Mouse (Mus musculus) central nervous system, embryonic 11.5 days (tissue): ENCODE results near the gene Coro1b. TPM values are rescaled to one million over a fixed set of nuclear protein-coding genes. Genes with fewer than 3 reads are reported as not detected.

Source experiments
- polyA plus RNA-seq: library from polyadenylated mRNA; depleted of rRNA; stranded (reverse); fragments of >200 nt; gene quantifications from 2 replicates; pipeline ENCODE4 v1.2.3, GENCODE M21; 2012; rRNA removed

Coro1b gene
- 168 and 188 TPM in 2 replicates for polyA plus RNA-seq

GRCm38 (mm10) chr19:4148491-4148806 lies at the start of gene Coro1b:
Gene Coro1b (plus strand): TSS chr19:4148619.

GRCm38 (mm10) chr19:4099837-4100717 lies 48.3 kb upstream of the Coro1b start, which contains the start of gene Pitpnm1:
Gene Pitpnm1 (plus strand): TSS chr19:4099998.

GRCm38 (mm10) chr19:4125741-4126696 lies 22.4 kb upstream of the Coro1b start, which contains the start of gene Aip:
Gene Aip (minus strand): TSS chr19:4125858.

GRCm38 (mm10) chr19:4139446-4139845 lies 9.0 kb upstream of the Coro1b start, which contains the start of gene Gpr152:
Gene Gpr152 (plus strand): TSS chr19:4139787.

GRCm38 (mm10) chr19:4143759-4144268 lies 4.6 kb upstream of the Coro1b start, which contains the start of gene Cabp4:
Gene Cabp4 (minus strand): TSS chr19:4144033.

GRCm38 (mm10) chr19:4153232-4153654 lies 4.8 kb downstream of the Coro1b start, which contains the start of gene Ptprcap:
Gene Ptprcap (plus strand): TSS chr19:4153604.

GRCm38 (mm10) chr19:4162646-4163542 lies 14.5 kb downstream of the Coro1b start, which contains the start of gene Rps6kb2:
Gene Rps6kb2 (minus strand): TSS chr19:4163354.

GRCm38 (mm10) chr19:4175368-4175947 lies 27.0 kb downstream of the Coro1b start, which contains the start of gene Carns1:
Gene Carns1 (minus strand): TSS chr19:4175479.

GRCm38 (mm10) chr19:4190831-4191334 lies 42.5 kb downstream of the Coro1b start, which contains the start of gene Tbc1d10c:
Gene Tbc1d10c (minus strand): TSS chr19:4191284.

GRCm38 (mm10) chr19:4191528-4192250 lies 43.3 kb downstream of the Coro1b start, which contains the start of gene Ppp1ca:
Gene Ppp1ca (plus strand): TSS chr19:4192065.

GRCm38 (mm10) chr19:4201291-4201909 lies 53.0 kb downstream of the Coro1b start, which contains the start of gene Rad9a:
Gene Rad9a (minus strand): TSS chr19:4201662.

Other genes with a start within 250 kb of the Coro1b start
- gene Tcirg1, start 241.5 kb upstream of the Coro1b start, polyA plus RNA-seq: 65.9 and 66.2 TPM in 2 replicates
- gene Ndufs8, start 235.8 kb upstream of the Coro1b start, polyA plus RNA-seq: 142 and 207 TPM in 2 replicates
- gene Aldh3b1, start 218.8 kb upstream of the Coro1b start, polyA plus RNA-seq: 0.60 and 0.68 TPM in 2 replicates
- gene Unc93b1, start 213.4 kb upstream of the Coro1b start, polyA plus RNA-seq: 8.5 and 11.6 TPM in 2 replicates
- gene Aldh3b3, start 190.0 kb upstream of the Coro1b start, polyA plus RNA-seq: not detected in 2 replicates
- 0.38 and 0.76 TPM in 2 replicates for gene Aldh3b2, start 176.3 kb upstream of the Coro1b start, polyA plus RNA-seq
- gene Acy3, start 162.0 kb upstream of the Coro1b start, polyA plus RNA-seq: 2.2 and 3.4 TPM in 2 replicates
- 0.11 and 0.15 TPM in 2 replicates for gene Tbx10, start 155.9 kb upstream of the Coro1b start, polyA plus RNA-seq
- gene Nudt8, start 148.0 kb upstream of the Coro1b start, polyA plus RNA-seq: 4.7 and 10.6 TPM in 2 replicates
- gene Gm49405, start 148.0 kb upstream of the Coro1b start, polyA plus RNA-seq: 2.9 and 4.4 TPM in 2 replicates
- gene Doc2g, start 145.3 kb upstream of the Coro1b start, polyA plus RNA-seq: 8.2 and 13.0 TPM in 2 replicates
- 153 and 167 TPM in 2 replicates for gene Ndufv1, start 135.8 kb upstream of the Coro1b start, polyA plus RNA-seq
- gene Gstp1, start 110.6 kb upstream of the Coro1b start, polyA plus RNA-seq: 218 and 263 TPM in 2 replicates
- gene Gstp2, start 102.6 kb upstream of the Coro1b start, polyA plus RNA-seq: 0.24 and 9.3 TPM in 2 replicates
- 0.98 and 2.2 TPM in 2 replicates for gene Gstp3, start 89.0 kb upstream of the Coro1b start, polyA plus RNA-seq
- 0.07 TPM in 1 of 2 replicates, not detected in the other for gene Cabp2, start 67.0 kb upstream of the Coro1b start, polyA plus RNA-seq
- 33.8 and 35.4 TPM in 2 replicates for gene Cdk2ap2, start 51.4 kb upstream of the Coro1b start, polyA plus RNA-seq
- 23.9 and 25.8 TPM in 2 replicates for gene Pitpnm1, start 48.6 kb upstream of the Coro1b start, polyA plus RNA-seq
- 53.3 and 100 TPM in 2 replicates for gene Aip, start 22.8 kb upstream of the Coro1b start, polyA plus RNA-seq
- 0.02 and 0.06 TPM in 2 replicates for gene Gpr152, start 8.8 kb upstream of the Coro1b start, polyA plus RNA-seq
- 0.05 and 0.11 TPM in 2 replicates for gene Cabp4, start 4.6 kb upstream of the Coro1b start, polyA plus RNA-seq
- 2.7 and 3.3 TPM in 2 replicates for gene Ptprcap, start 5.0 kb downstream of the Coro1b start, polyA plus RNA-seq
- 51.0 and 60.7 TPM in 2 replicates for gene Rps6kb2, start 14.7 kb downstream of the Coro1b start, polyA plus RNA-seq
- 3.5 and 4.1 TPM in 2 replicates for gene Carns1, start 26.9 kb downstream of the Coro1b start, polyA plus RNA-seq
- gene Tbc1d10c, start 42.7 kb downstream of the Coro1b start, polyA plus RNA-seq: 1.8 and 2.9 TPM in 2 replicates
- gene Ppp1ca, start 43.4 kb downstream of the Coro1b start, polyA plus RNA-seq: 375 and 508 TPM in 2 replicates
- 37.9 and 54.0 TPM in 2 replicates for gene Rad9a, start 53.0 kb downstream of the Coro1b start, polyA plus RNA-seq
- 2.9 and 11.1 TPM in 2 replicates for gene Clcf1, start 65.6 kb downstream of the Coro1b start, polyA plus RNA-seq
- not detected in 2 replicates for gene AC109138.7, start 65.7 kb downstream of the Coro1b start, polyA plus RNA-seq
- gene Pold4, start 83.3 kb downstream of the Coro1b start, polyA plus RNA-seq: 11.8 and 19.7 TPM in 2 replicates
- 14.4 and 16.9 TPM in 2 replicates for gene Ssh3, start 120.6 kb downstream of the Coro1b start, polyA plus RNA-seq
- 16.2 and 18.8 TPM in 2 replicates for gene Ankrd13d, start 134.5 kb downstream of the Coro1b start, polyA plus RNA-seq
- gene Grk2, start 157.6 kb downstream of the Coro1b start, polyA plus RNA-seq: 71.3 and 119 TPM in 2 replicates
- 56.7 and 88.6 TPM in 2 replicates for gene Kdm2a, start 249.7 kb downstream of the Coro1b start, polyA plus RNA-seq